Mouse (Mus musculus) lung, postnatal 0 days (tissue): ENCODE measurements around the gene Myo15b. TPM values are rescaled to one million over a fixed set of nuclear protein-coding genes. Genes with fewer than 3 reads are reported as not detected.

Experiments used
- ATAC-seq: fragments of 200-750 bp; cut with Nextera tagmentation; 2 replicates; pipeline ENCODE4 v1.8.0; 2017; ENCODE audit warnings: moderate library complexity
- DNase-seq: peaks from one replicate; pipeline ENCODE4 v3.0.0-alpha.2; 2016; ENCODE audit warnings: low spot score
- H3K27ac ChIP-seq: fragments of 300-500 bp; sonication (generic); 2 replicates; pipeline ENCODE4 v1.5.1; 2014; ENCODE audit warnings: antibody characterized with exemption, mild to moderate bottlenecking, low read length, mixed read lengths
- H3K27me3 ChIP-seq: fragments of 300-500 bp; sonication (generic); replicated peaks from 2 replicates; pipeline ENCODE4 v1.6.1; 2014; ENCODE audit warnings: low read length, mixed read lengths; ENCODE audit not compliant: insufficient read depth
- H3K36me3 ChIP-seq: fragments of 300-500 bp; sonication (generic); 2 replicates; pipeline ENCODE4 v1.6.1; 2014; ENCODE audit warnings: low read length, mixed read lengths; ENCODE audit not compliant: insufficient read depth
- H3K4me1 ChIP-seq: fragments of 300-500 bp; sonication (generic); 2 replicates; pipeline ENCODE4 v1.6.1; 2014; ENCODE audit warnings: antibody characterized with exemption, low read depth, low read length, mixed read lengths; ENCODE audit not compliant: insufficient read depth
- H3K4me2 ChIP-seq: fragments of 300-500 bp; sonication (generic); replicated peaks from 2 replicates; pipeline ENCODE4 v1.6.1; 2014; ENCODE audit warnings: low read depth, mild to moderate bottlenecking, low read length, moderate library complexity, mixed read lengths
- H3K4me3 ChIP-seq: fragments of 300-500 bp; sonication (generic); 2 replicates; pipeline ENCODE4 v1.5.1; 2014; ENCODE audit warnings: low read depth, low read length
- H3K9ac ChIP-seq: fragments of 300-500 bp; sonication (generic); replicated peaks from 2 replicates; pipeline ENCODE4 v1.6.1; 2014; ENCODE audit warnings: low read depth, mild to moderate bottlenecking
- H3K9me3 ChIP-seq: fragments of 300-500 bp; sonication (generic); 2 replicates; pipeline ENCODE4 v1.6.1; 2016; ENCODE audit warnings: low read length, mixed read lengths
- CTCF ChIP-seq: IDR thresholded peaks from 2 replicates; pipeline ENCODE4 v1.5.1; 2016; ENCODE audit warnings: antibody characterized with exemption, mild to moderate bottlenecking
- EP300 ChIP-seq: IDR thresholded peaks from 2 replicates; pipeline ENCODE4 v1.6.1; 2016; ENCODE audit warnings: antibody characterized with exemption, mild to moderate bottlenecking, control low read depth
- WGBS: fragments of 180-500 bp; shearing (Covaris S2); extraction: QIAGEN DNeasy Blood & Tissue Kit; methylation state at CpG from one replicate; pipeline ENCODE4 v1.1.7; 2014; 5-methylcytosine and 5-hydroxymethylcytosine counted together
- polyA plus RNA-seq: library from polyadenylated mRNA; unstranded; fragments of >200 nt; fragmentation: Nextera tagmentation; extraction: Ambion mirVana; gene quantifications from 2 replicates; pipeline ENCODE4 v1.2.1, GENCODE M21; 2015

The Myo15b gene
- polyA plus RNA-seq, 1 experiment from 2014 or later = 0.57 TPM

DNA sequence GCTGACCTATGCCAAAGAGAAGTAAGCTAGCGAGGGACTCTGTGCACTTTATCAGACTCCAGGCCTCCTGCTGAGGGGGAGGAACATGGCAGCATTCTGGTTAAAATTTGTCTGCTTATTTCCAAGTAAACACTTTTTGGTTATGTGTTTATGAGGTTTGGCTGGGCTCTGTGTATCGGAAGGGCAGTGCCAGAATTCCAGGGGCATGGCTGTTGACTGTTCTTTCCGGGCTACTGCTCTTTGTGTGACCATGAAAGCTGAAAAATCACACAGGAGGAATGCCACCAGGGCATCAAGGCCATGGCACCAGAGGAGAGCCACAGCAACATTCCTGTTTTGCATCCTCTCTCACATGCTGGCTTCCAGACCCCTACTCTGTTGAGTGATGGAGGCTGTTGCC is 47.9 kb downstream of the Myo15b start:
- Histone ChIP-seq H3K9ac (no peak overlapping the region), H3K27ac (peak overlapping the region; percentile 62; the same call in 1 of the 2 replicates), H3K4me1 (peaks cover 35% of the 10 kb centered on the region), H3K9me3 (no peaks in the 10 kb centered on the region), H3K36me3 (no peaks in the 10 kb centered on the region), H3K4me2 (no peak overlapping the region), H3K27me3 (no peaks in the 10 kb centered on the region), H3K4me3 (no peak overlapping the region)
- ATAC-seq = no peak
- TF ChIP-seq EP300 (no peak), CTCF (no peak)
- DNase-seq = no peak
- WGBS = 75% methylated on average over 3 of the region's 3 CpGs

DNA sequence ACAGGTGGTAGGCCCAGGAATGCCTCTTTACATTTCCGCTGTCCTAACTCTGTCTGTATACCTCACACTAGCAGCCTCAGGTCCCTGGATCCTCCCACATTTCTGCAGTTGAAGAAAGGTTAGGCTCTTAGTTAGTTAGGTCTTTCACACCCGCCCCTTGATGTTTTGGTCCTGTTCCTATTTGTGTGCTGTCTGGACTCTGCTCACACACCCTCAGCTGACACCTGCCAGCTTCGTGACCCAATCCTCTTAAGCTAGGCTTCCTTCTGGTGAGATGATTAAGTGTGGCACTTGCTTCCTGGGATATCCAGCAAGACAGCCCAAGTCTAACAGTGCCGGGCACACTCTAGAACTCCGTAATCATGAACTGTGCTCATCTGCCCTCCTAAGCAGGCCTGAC is 48.3 kb downstream of the Myo15b start:
- H3K27me3 ChIP-seq = no peaks in the 10 kb centered on the region
- no peak overlapping the region for H3K4me2 ChIP-seq
- H3K27ac ChIP-seq = no peak overlapping the region
- peaks cover 33% of the 10 kb centered on the region for H3K4me1 ChIP-seq
- H3K4me3 ChIP-seq = no peak overlapping the region
- H3K9ac ChIP-seq = no peak overlapping the region
- TF ChIP-seq EP300 (no peak), CTCF (no peak)
- H3K36me3 ChIP-seq = no peaks in the 10 kb centered on the region
- WGBS = 84% methylated on average over 5 of the region's 5 CpGs
- DNase-seq (no peak), ATAC-seq (no peak)
- no peaks in the 10 kb centered on the region for H3K9me3 ChIP-seq

DNA sequence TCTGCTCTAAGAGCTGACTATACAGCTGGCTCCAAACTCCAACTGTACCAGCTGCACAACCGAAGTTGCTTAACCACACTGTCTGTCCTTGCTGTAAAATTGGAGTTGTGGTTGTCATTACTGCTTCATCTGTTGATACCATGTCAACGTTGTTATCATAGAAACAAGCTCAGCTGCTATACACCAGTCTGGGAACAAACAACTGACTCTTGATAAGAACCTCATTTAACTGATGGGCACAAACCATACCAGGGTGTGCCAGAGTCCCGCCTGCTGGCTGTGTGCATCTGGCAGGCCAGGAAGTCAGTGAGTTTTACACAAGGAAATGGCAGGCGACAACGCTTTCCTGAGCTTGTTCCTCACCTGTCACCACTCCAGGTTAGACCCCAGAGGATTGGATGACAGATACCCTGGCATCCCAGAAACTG is 52.9 kb downstream of the Myo15b start:
- TF ChIP-seq EP300 = no peak
- TF ChIP-seq CTCF = no peak
- Histone ChIP-seq H3K4me2 (no peak overlapping the region), H3K9me3 (no peaks in the 10 kb centered on the region), H3K4me1 (no peaks in the 10 kb centered on the region; the same call in 1 of the 2 replicates), H3K36me3 (no peaks in the 10 kb centered on the region), H3K27me3 (no peaks in the 10 kb centered on the region), H3K9ac (no peak overlapping the region), H3K27ac (peak overlapping the region; percentile 82), H3K4me3 (no peak overlapping the region)
- 48% methylated on average over 5 of the region's 5 CpGs for WGBS
- DNase-seq (peak; percentile 56), ATAC-seq (peak; percentile 46)

DNA sequence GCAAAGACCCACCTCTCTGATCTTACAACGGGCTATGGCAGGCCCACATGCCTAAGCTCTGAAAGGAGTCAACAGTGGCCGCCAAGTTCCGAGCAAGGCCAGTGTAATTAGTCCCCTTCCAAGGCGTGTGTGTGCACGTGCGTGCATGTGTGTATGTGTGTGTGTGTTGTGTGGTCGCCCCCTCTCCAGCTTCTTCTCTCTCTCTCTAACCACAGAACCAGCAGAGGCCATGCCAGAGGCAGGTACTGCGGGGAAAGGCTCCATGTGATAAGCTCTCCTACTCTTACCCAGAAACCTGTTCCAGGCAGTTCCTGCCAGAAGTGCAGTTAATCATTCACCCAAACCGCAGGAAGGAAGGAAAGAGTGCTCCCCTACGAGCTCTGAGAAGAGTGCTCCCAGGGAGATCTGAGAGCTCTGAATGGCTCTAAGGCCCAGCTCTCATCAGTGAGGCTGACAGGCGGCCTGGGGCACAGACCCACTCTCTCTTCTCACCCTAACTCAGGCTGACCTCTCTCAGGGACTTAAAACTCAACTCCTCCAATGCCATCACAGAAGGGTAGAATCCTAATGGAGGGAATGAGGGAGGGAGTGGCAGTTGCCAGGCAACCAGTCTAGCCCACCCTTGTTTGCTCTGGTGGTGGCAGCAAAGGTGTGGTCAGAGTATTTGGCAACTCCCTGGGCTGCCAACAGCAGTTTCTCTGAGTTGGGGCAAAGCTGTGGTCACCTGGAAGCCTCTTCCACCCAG is 53.6 kb downstream of the Myo15b start, which contains the start of gene Smim6:
TSS of gene Smim6 (plus strand) at position 386 of the 745 bp plus-strand sequence.
- peak; percentile 89 for ATAC-seq
- WGBS = 41% methylated on average over 11 of the region's 11 CpGs
- H3K4me3 ChIP-seq = no peak within 1 kb of the TSS

DNA sequence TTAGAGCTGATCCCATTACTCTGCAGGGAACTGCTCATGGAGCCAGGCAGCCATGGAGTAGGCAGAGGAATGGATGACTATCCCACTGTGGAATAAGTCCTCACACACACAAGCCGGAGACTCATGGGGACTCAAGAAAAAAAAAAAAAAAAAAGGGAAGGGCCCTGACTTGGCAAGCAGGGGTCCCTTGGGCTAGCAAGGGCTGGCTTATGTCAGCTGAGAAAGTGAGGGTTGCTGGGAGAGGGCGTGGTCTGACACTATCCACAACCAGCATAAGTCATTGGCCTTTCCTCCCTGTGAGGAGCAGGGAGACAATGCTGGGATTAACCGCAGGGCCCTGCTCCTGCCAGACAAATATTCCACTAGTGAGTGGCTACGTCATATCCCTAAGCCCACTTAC is 58.4 kb downstream of the Myo15b start:
- no peak for DNase-seq
- H3K27ac ChIP-seq = no peak overlapping the region
- no peak for ATAC-seq
- no peaks in the 10 kb centered on the region for H3K9me3 ChIP-seq
- 91% methylated on average over 4 of the region's 4 CpGs for WGBS
- no peaks in the 10 kb centered on the region for H3K36me3 ChIP-seq
- H3K9ac ChIP-seq = no peak overlapping the region
- no peak overlapping the region for H3K4me2 ChIP-seq
- H3K27me3 ChIP-seq = no peaks in the 10 kb centered on the region
- no peak for TF ChIP-seq EP300
- TF ChIP-seq CTCF = no peak
- H3K4me3 ChIP-seq = no peak overlapping the region
- no peaks in the 10 kb centered on the region for H3K4me1 ChIP-seq

More for the DNA sequence above, 53.6 kb downstream of the Myo15b start, which contains the start of gene Smim6:
- peak; percentile 88 for DNase-seq
- no peak within 1 kb of the TSS for H3K9ac ChIP-seq
- TF ChIP-seq EP300 (0 out of 2 replicates have a peak, but pooled peaks have one; percentile 5), CTCF (no peak)
- H3K9me3 ChIP-seq = no peaks in the 10 kb centered on the region
- H3K36me3 ChIP-seq = no peaks in the 10 kb centered on the region
- peak within 1 kb of the TSS; percentile 82 for H3K27ac ChIP-seq
- H3K4me2 ChIP-seq = peak within 1 kb of the TSS; percentile 25; the same call in 1 of the 2 replicates
- H3K4me1 ChIP-seq = no peaks in the 10 kb centered on the region
- H3K27me3 ChIP-seq = no peaks in the 10 kb centered on the region

DNA sequence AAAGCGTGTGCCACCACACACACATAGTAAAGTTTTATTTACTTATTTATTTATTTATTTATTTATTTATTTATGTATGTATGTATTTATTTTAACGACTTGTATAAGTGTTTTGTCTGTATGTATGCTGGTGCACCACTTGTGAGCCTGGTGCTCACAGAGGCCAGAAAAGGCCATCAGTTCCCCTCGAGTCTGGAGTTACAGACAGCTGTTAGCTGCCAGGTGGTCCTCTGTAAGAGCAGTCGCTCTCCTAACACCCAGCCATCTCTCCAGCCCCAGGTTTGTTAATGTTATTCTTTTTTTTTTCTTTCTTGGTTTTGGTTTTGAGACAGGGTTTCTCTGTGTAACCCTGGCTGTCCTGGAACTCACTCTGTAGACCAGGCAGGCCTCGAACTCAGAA is 60.4 kb downstream of the Myo15b start:
- no peak overlapping the region for H3K4me3 ChIP-seq

More for the DNA sequence above, 60.4 kb downstream of the Myo15b start:
- Histone ChIP-seq H3K4me1 (no peaks in the 10 kb centered on the region), H3K9ac (no peak overlapping the region), H3K27me3 (no peaks in the 10 kb centered on the region), H3K36me3 (no peaks in the 10 kb centered on the region), H3K27ac (no peak overlapping the region), H3K4me2 (no peak overlapping the region), H3K9me3 (no peaks in the 10 kb centered on the region)
- no peak for TF ChIP-seq CTCF
- no peak for TF ChIP-seq EP300
- no peak for DNase-seq
- no peak for ATAC-seq
- 86% methylated on average over 5 of the region's 5 CpGs for WGBS
